Mouse (Mus musculus) spleen, adult 2 months (tissue): ENCODE results near the gene Cog3.

Experiments used
- CTCF ChIP-seq: fragments of 200-500 bp; IDR thresholded peaks from 2 replicates; pipeline ENCODE4 v1.5.1; 2011; ENCODE audit warnings: mild to moderate bottlenecking, inconsistent platforms; ENCODE audit not compliant: insufficient read depth, insufficient read length, insufficient replicate concordance; ENCODE audit errors: extremely low read depth
- POLR2A ChIP-seq: fragments of 200-500 bp; IDR thresholded peaks from 2 replicates; pipeline ENCODE4 v1.6.1; 2011; ENCODE audit warnings: low read depth, low read length, inconsistent platforms

- TF ChIP-seq POLR2A, result no peak
- TF ChIP-seq CTCF, result no peak
These were observed 26.2 kb downstream of the Cog3 start for GRCm38 (mm10) chr14:75728111-75728510.
